Mouse (Mus musculus) liver, embryonic 12.5 days (tissue): ENCODE results near the gene Rab43. TPM values are rescaled to one million over a fixed set of nuclear protein-coding genes. Genes with fewer than 3 reads are reported as not detected.
A peak's percentile ranks its signal among the peaks of the same experiment; 100 is the strongest.

ENCODE experiments used
- ATAC-seq: fragments of 200-750 bp; cut with Nextera tagmentation; 2 replicates; pipeline ENCODE4 v1.8.0; 2017; ENCODE audit warnings: moderate number of reproducible peaks, mild to moderate bottlenecking, moderate library complexity
- H3K27ac ChIP-seq: fragments of 300-500 bp; sonication (generic); 2 replicates; pipeline ENCODE4 v1.5.1; 2016; ENCODE audit warnings: mild to moderate bottlenecking
- H3K27me3 ChIP-seq: fragments of 300-500 bp; sonication (generic); replicated peaks from 2 replicates; pipeline ENCODE4 v1.6.1; 2016; ENCODE audit warnings: mild to moderate bottlenecking, moderate library complexity
- H3K36me3 ChIP-seq: fragments of 300-500 bp; sonication (generic); 2 replicates; pipeline ENCODE4 v1.6.1; 2016; ENCODE audit warnings: mild to moderate bottlenecking, moderate library complexity
- H3K4me1 ChIP-seq: fragments of 300-500 bp; sonication (generic); 2 replicates; pipeline ENCODE4 v1.6.1; 2016
- H3K4me2 ChIP-seq: fragments of 300-500 bp; sonication (generic); 2 replicates; pipeline ENCODE4 v1.6.1; 2016; ENCODE audit warnings: mild to moderate bottlenecking, moderate library complexity
- H3K4me3 ChIP-seq: fragments of 300-500 bp; sonication (generic); 2 replicates; pipeline ENCODE4 v1.5.1; 2016; ENCODE audit warnings: mild to moderate bottlenecking, moderate library complexity
- H3K9ac ChIP-seq: fragments of 300-500 bp; sonication (generic); 2 replicates; pipeline ENCODE4 v1.6.1; 2016; ENCODE audit warnings: mild to moderate bottlenecking, moderate library complexity
- H3K9me3 ChIP-seq: fragments of 300-500 bp; sonication (generic); replicated peaks from 2 replicates; pipeline ENCODE4 v1.6.1; 2016; ENCODE audit warnings: mild to moderate bottlenecking, moderate library complexity
- WGBS: fragments of 180-500 bp; shearing (Covaris S2); methylation state at CpG from one replicate; pipeline ENCODE4 v1.1.7; 2016; ENCODE audit not compliant: insufficient replicate concordance; 5-methylcytosine and 5-hydroxymethylcytosine counted together
- polyA plus RNA-seq: library from polyadenylated mRNA; unstranded; fragments of >200 nt; fragmentation: Nextera tagmentation; extraction: Ambion mirVana; gene quantifications from 2 replicates; pipeline ENCODE4 v1.2.1, GENCODE M21; 2016

Gene Rab43
- polyA plus RNA-seq, 1 experiment from 2014 or later: 28.6 TPM

- H3K27ac ChIP-seq: peak overlapping the region; percentile 98
These were observed 4.1 kb downstream of the Rab43 start for GRCm38 (mm10) chr6:87807735-87808440.

GRCm38 (mm10) chr6:87806857-87807256, 5.1 kb downstream of the Rab43 start:
- 62% methylated on average over 2 of the region's 2 CpGs for WGBS
- Histone ChIP-seq H3K27ac (peak overlapping the region; percentile 98), H3K27me3 (no peaks in the 10 kb centered on the region), H3K9ac (no peak overlapping the region), H3K36me3 (peaks cover 48% of the 10 kb centered on the region), H3K4me1 (peaks cover 77% of the 10 kb centered on the region), H3K4me3 (no peak overlapping the region), H3K9me3 (no peaks in the 10 kb centered on the region), H3K4me2 (no peak overlapping the region)
- ATAC-seq: no peak

More at GRCm38 (mm10) chr6:87807735-87808440, 4.1 kb downstream of the Rab43 start:
- 59% methylated on average over 4 of the region's 4 CpGs for WGBS
- peak overlapping the region; percentile 86 for H3K4me2 ChIP-seq
- H3K4me1 ChIP-seq: peaks cover 78% of the 10 kb centered on the region
- H3K36me3 ChIP-seq: peaks cover 40% of the 10 kb centered on the region
- no peaks in the 10 kb centered on the region for H3K9me3 ChIP-seq
- H3K9ac ChIP-seq: peak overlapping the region; percentile 93
- H3K27me3 ChIP-seq: no peaks in the 10 kb centered on the region
- peak overlapping the region; percentile 72 for H3K4me3 ChIP-seq
- ATAC-seq: no peak

DNA sequence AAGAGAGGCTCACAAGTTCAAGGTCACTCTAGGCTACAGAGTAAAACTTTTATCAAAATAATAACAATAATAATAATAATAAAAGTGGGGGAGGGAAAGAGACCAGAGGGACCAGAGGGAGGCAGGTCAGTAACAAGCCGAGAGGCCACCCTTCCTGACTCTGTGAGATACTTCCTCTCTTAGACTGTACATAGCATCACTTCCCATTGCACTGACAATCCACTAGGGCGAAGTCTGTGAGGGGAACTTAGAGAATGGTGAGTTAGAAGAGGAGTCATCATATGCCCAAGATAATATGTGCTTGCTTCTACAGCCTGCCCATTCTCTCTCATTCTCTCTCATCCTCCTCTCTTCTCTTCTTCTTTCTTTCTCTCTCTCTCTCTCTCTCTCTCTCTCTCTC, 5.9 kb downstream of the Rab43 start:
- Histone ChIP-seq H3K36me3 (peaks cover 48% of the 10 kb centered on the region), H3K27ac (no peak overlapping the region), H3K4me1 (peaks cover 81% of the 10 kb centered on the region), H3K4me3 (no peak overlapping the region), H3K9ac (no peak overlapping the region), H3K27me3 (no peaks in the 10 kb centered on the region), H3K9me3 (no peaks in the 10 kb centered on the region), H3K4me2 (no peak overlapping the region)
- WGBS: 37% methylated on average over 2 of the region's 2 CpGs
- no peak for ATAC-seq

DNA sequence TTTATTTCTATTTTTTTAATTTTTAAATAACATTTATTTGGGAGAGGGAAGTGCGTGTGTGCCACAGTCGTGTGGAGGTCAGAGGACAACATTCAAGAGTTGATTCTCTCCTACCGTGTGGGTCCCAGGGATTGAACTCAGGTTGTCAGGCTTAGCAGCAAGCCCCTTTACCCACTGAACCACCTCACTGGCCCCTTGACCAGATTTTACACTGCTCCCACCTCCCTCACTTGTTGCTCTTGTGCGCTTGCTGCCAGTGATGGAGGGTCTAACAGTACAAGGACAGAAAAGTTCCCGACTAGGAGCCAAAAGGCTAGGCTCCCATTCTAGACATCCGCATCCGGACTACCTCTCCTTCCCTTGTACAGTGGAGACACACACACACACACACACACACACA, 6.5 kb downstream of the Rab43 start:
- peaks cover 53% of the 10 kb centered on the region for H3K36me3 ChIP-seq
- H3K4me1 ChIP-seq: peaks cover 84% of the 10 kb centered on the region

DNA sequence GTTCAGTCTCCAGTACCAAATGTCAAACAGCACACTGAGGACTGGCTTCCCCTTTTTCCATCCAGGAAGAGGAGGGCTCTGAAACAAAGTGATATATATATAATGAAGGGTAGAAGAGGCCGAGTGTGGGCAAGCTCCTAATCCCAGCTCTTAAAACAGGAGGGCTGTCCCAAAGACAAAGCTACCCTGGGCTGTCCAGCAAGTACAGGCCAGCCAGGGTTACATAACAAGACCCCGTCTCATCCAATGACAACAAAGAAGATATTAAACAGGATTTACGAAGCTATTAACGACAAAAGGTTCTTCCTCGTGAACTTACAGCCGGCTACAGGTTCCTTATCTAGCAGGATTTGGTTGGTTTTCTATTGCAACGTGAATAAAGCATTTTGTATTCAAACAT, 7.1 kb downstream of the Rab43 start:
- Histone ChIP-seq H3K9me3 (no peaks in the 10 kb centered on the region), H3K9ac (no peak overlapping the region; the same call in 1 of the 2 replicates), H3K4me3 (no peak overlapping the region), H3K4me2 (no peak overlapping the region), H3K4me1 (peaks cover 84% of the 10 kb centered on the region), H3K27ac (0 out of 2 replicates have a peak overlapping the region, but pooled peaks have one; percentile 1), H3K27me3 (no peaks in the 10 kb centered on the region), H3K36me3 (peaks cover 57% of the 10 kb centered on the region)
- no peak for ATAC-seq
- WGBS: 69% methylated on average over 7 of the region's 7 CpGs

More for the DNA sequence above, 6.5 kb downstream of the Rab43 start:
- Histone ChIP-seq H3K4me3 (no peak overlapping the region), H3K27me3 (no peaks in the 10 kb centered on the region), H3K9me3 (no peaks in the 10 kb centered on the region), H3K27ac (no peak overlapping the region), H3K9ac (no peak overlapping the region), H3K4me2 (no peak overlapping the region)
- WGBS: 91% methylated on average over 7 of the region's 7 CpGs
- no peak for ATAC-seq

- WGBS: 57% methylated on average over 1 of the region's 1 CpGs
- H3K4me2 ChIP-seq: no peak overlapping the region
- no peak overlapping the region for H3K9ac ChIP-seq
- H3K4me1 ChIP-seq: peaks cover 84% of the 10 kb centered on the region
- H3K9me3 ChIP-seq: no peaks in the 10 kb centered on the region
- no peak overlapping the region for H3K27ac ChIP-seq
- H3K27me3 ChIP-seq: no peaks in the 10 kb centered on the region
- no peak overlapping the region for H3K4me3 ChIP-seq
- ATAC-seq: no peak
- peaks cover 62% of the 10 kb centered on the region for H3K36me3 ChIP-seq
These were observed 7.9 kb downstream of the Rab43 start for GRCm38 (mm10) chr6:87804036-87804435.

DNA sequence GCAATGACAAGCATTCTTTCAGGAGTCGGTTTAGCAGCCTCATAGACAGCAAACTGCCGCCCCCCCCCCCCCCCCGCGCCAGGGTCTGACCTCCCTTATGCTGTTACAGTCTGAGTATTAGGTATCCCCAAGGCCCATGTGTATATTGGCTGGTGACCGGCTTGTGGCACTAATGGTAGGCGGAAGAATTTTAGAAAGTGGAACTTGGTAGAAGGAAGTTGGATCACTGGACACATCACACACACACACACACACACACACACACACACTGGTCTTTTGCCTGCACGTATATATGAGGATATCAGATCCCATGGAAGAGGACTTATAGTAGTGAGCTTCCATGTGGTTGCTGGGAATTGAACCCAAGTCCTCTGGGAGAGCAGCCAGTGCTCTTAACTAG, 9.5 kb downstream of the Rab43 start:
- Histone ChIP-seq H3K9ac (no peak overlapping the region), H3K4me3 (no peak overlapping the region), H3K36me3 (peaks cover 72% of the 10 kb centered on the region), H3K9me3 (no peaks in the 10 kb centered on the region), H3K27me3 (no peaks in the 10 kb centered on the region), H3K4me1 (peaks cover 84% of the 10 kb centered on the region), H3K4me2 (no peak overlapping the region), H3K27ac (no peak overlapping the region)
- ATAC-seq: no peak
- 77% methylated on average over 7 of the region's 7 CpGs for WGBS

DNA sequence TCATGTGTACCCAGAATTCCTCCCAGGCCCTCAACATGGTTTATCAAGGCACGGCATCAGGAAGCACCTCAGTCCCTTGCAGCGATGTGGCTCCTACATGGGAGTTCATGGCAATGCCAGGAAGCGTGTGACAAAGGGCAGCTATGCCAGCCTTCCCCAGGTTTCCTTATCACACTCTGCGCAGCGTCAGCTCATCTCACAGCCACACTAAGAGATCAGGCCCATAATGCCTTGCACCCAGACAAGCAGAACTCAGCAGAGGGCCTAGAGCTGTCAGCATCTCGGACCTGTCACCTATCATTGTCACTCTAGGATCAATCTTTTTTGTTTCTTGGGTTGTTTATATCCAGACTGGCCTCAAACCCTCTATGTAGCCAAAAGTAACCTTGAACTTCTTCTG, 12.4 kb downstream of the Rab43 start:
- Histone ChIP-seq H3K27ac (peak overlapping the region; percentile 55; the same call in 1 of the 2 replicates), H3K9me3 (no peaks in the 10 kb centered on the region), H3K4me1 (peaks cover 86% of the 10 kb centered on the region), H3K9ac (no peak overlapping the region), H3K36me3 (peaks cover 59% of the 10 kb centered on the region), H3K27me3 (no peaks in the 10 kb centered on the region), H3K4me2 (no peak overlapping the region), H3K4me3 (no peak overlapping the region)
- peak; percentile 60 for ATAC-seq
- WGBS: 62% methylated on average over 6 of the region's 6 CpGs

DNA sequence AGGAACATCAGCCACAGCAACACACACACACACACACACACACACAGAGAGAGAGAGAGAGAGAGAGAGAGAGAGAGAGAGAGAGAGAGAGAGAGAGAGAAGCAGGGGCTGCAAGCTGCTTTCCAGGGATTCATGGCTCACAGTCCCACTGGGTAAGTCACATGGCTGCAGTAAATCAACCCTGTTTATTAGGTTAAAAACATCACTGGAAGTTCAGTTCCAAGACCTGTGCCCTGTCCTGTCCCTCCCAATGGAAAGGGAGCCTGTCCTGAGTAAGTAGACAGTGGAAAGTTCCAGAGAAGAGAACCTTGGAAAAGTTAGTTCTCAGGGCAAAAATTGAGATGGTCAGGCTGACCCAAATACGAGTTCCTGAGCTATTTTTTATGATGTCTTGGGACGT, 14.6 kb downstream of the Rab43 start:
- 64% methylated on average over 2 of the region's 2 CpGs for WGBS
- H3K9ac ChIP-seq: peak overlapping the region; percentile 59; the same call in 1 of the 2 replicates
- H3K4me1 ChIP-seq: peaks cover 88% of the 10 kb centered on the region
- no peaks in the 10 kb centered on the region for H3K9me3 ChIP-seq
- ATAC-seq: no peak
- H3K27me3 ChIP-seq: no peaks in the 10 kb centered on the region
- peak overlapping the region; percentile 89 for H3K27ac ChIP-seq
- no peak overlapping the region for H3K4me2 ChIP-seq
- H3K4me3 ChIP-seq: no peak overlapping the region
- H3K36me3 ChIP-seq: peaks cover 59% of the 10 kb centered on the region

GRCm38 (mm10) chr6:87796251-87796880, 15.6 kb downstream of the Rab43 start:
- 54% methylated on average over 6 of the region's 6 CpGs for WGBS
- Histone ChIP-seq H3K27ac (peak overlapping the region; percentile 89), H3K9ac (peak overlapping the region; percentile 59), H3K4me1 (peaks cover 94% of the 10 kb centered on the region), H3K4me2 (peak overlapping the region; percentile 48), H3K36me3 (peaks cover 66% of the 10 kb centered on the region), H3K27me3 (no peaks in the 10 kb centered on the region), H3K4me3 (0 out of 2 replicates have a peak overlapping the region, but pooled peaks have one; percentile 3), H3K9me3 (no peaks in the 10 kb centered on the region)
- peak; percentile 95 for ATAC-seq

DNA sequence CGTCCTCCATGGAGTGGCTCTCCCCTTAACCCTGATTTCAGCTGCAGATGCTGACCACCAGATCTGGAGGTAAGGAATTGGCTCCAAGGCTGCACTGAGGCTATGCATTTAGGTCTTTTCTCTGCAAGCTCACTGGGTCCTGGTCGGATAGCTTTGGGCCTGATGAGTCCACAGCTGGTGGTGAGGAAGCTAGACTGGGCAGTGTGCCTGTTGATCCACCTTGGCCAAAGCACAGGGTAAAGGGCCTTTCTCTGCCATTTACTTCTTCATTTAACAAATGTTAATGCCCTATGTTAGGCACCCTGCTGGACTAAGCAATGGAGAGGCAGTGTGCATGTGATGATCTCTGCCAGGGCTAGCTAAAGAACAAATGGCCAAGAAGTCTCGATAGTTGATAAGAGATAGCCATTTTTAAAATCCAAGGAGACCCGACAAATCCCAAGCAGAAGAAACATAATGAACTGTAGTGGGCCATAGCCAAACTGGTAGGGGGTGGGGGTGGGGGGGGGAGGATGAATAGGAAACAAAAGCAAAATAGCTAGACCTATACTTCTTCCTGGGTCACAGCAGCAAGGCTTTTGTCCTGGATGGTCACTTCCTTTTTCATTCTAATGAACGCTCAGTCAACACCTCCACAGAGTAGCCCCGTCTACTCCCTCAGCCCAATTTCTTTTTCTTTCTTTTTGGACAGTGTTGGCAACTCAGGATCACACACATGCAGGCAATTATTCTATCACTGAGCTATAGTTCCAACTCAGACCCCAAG, 16.4 kb downstream of the Rab43 start:
- no peak for ATAC-seq
- H3K4me2 ChIP-seq: peak overlapping the region; percentile 48
- peaks cover 67% of the 10 kb centered on the region for H3K36me3 ChIP-seq
- H3K27ac ChIP-seq: peak overlapping the region; percentile 89
- H3K4me3 ChIP-seq: no peak overlapping the region
- peaks cover 94% of the 10 kb centered on the region for H3K4me1 ChIP-seq
- peak overlapping the region; percentile 59; the same call in 1 of the 2 replicates for H3K9ac ChIP-seq
- H3K9me3 ChIP-seq: no peaks in the 10 kb centered on the region
- WGBS: 75% methylated on average over 6 of the region's 6 CpGs
- H3K27me3 ChIP-seq: no peaks in the 10 kb centered on the region
